Mouse (Mus musculus): ENCODE measurements around the gene Orai1.

DNA sequence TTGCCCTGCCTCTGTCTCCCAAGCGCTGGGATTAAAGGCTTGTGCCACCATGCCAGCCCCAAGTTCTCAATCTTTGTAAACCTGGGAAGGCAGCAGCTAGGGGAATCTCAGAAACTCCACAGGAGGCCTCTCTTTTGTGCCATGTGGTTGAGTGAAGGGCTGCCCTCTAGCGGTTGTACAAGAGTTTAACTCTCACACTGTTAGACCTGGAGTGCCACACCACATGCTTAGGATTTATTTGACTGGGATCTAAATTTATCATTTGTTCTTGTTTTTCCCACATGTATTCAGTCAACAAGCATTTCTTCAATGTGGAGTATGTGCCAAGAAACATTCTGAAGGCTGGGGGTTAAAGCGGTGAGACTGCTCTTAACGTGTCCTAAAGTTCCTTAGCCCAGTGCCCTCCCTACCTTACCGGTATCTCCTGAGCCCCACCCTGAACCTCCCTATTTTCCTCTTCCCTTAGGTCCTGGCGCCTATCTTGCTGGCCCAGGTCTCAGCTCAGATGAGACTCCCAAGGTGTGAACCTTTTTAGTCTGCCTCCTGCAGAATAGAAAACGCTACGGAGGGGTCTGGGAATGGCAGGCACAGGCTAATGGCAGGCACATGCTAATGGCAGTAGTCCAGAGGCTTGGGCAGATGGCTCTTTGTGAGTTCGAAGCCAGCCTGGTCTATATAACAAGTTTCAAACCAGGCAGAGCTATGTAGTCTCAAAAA lies 1.1 kb upstream of the Orai1 start:
- no peak for TF ChIP-seq POLR2A (IDR thresholded peaks at IDR 0.05; ENCODE audit: control insufficient read depth, low read depth, low read length)
- peak; percentile 13; the same call in 1 of the 2 replicates for TF ChIP-seq CTCF (IDR thresholded peaks at IDR 0.05; ENCODE audit: control insufficient read depth, insufficient read depth, insufficient replicate concordance, low read depth, low read length)
